8 mouse cellular contexts compared by ENCODE assay signal in genomic region chr3:142948771-142949170, GRCm38 (mm10).
DNase-seq lines count a peak whose midpoint lies in the region; ATAC-seq and TF ChIP-seq lines count a peak whose summit lies in the region.

No protein-coding gene starts in this region.

- H3K9ac ChIP-seq in kidney, embryonic 14.5 days (ENCODE audit: low read depth, low read length): no peak overlapping the region
- H3K9ac ChIP-seq in neural tube, embryonic 11.5 days (ENCODE audit: low read length): no peak overlapping the region

- TF ChIP-seq POLR2A in kidney, adult 2 months (IDR thresholded peaks at IDR 0.05; ENCODE audit: low read depth, low read length): no peak

- peak; percentile 26; the same call in 1 of the 2 replicates for TF ChIP-seq CTCF in kidney, adult 2 months (conservative IDR thresholded peaks at IDR 0.05; ENCODE audit: insufficient read depth, insufficient read length, low read depth, low read length)
- TF ChIP-seq CTCF in left cerebral cortex, adult 2 months (IDR thresholded peaks at IDR 0.05): peak; percentile 92

- H3K4me1 ChIP-seq in kidney, adult 2 months (ENCODE audit: control insufficient read depth, insufficient read depth, low read length): no peaks in the 10 kb centered on the region
- no peaks in the 10 kb centered on the region for H3K4me1 ChIP-seq in kidney, embryonic 14.5 days (ENCODE audit: control insufficient read depth, insufficient read depth, low read length)
- no peaks in the 10 kb centered on the region for H3K4me1 ChIP-seq in neural tube, embryonic 11.5 days (ENCODE audit: control insufficient read depth, insufficient read depth, low read length)

- no peaks in the 10 kb centered on the region for H3K27me3 ChIP-seq in kidney, adult 2 months (replicated peaks; ENCODE audit: control insufficient read depth, insufficient read depth, low read length)
- no peaks in the 10 kb centered on the region for H3K27me3 ChIP-seq in kidney, embryonic 14.5 days (ENCODE audit: control insufficient read depth, insufficient read depth, low read length)
- H3K27me3 ChIP-seq in neural tube, embryonic 11.5 days (ENCODE audit: control insufficient read depth, insufficient read depth, low read length): no peaks in the 10 kb centered on the region

- H3K4me2 ChIP-seq in kidney, embryonic 14.5 days (replicated peaks; ENCODE audit: low read depth, low read length): no peak overlapping the region
- H3K4me2 ChIP-seq in neural tube, embryonic 11.5 days (ENCODE audit: low read depth): no peak overlapping the region

- H3K36me3 ChIP-seq in kidney, adult 2 months (ENCODE audit: control insufficient read depth, insufficient read depth, low read length): no peaks in the 10 kb centered on the region
- H3K36me3 ChIP-seq in kidney, embryonic 14.5 days (ENCODE audit: control insufficient read depth, insufficient read depth, low read length): no peaks in the 10 kb centered on the region
- no peaks in the 10 kb centered on the region for H3K36me3 ChIP-seq in neural tube, embryonic 11.5 days (ENCODE audit: control insufficient read depth, insufficient read depth, low read length)

- intact Hi-C loops in left cerebral cortex, adult 2 months (cut with DNase I): no loop called here

- H3K27ac ChIP-seq in kidney, adult 2 months (ENCODE audit: insufficient read depth, low read depth, low read length): no peak overlapping the region
- H3K27ac ChIP-seq in kidney, embryonic 14.5 days (ENCODE audit: low read depth, low read length): no peak overlapping the region
- no peak overlapping the region for H3K27ac ChIP-seq in left cerebral cortex, adult 2 months
- no peak overlapping the region for H3K27ac ChIP-seq in neural tube, embryonic 11.5 days (ENCODE audit: low read depth, low read length)

- WGBS in kidney, adult 2 months: 31% methylated on average over 7 of the region's 7 CpGs
- WGBS in kidney, embryonic 14.5 days: 34% methylated on average over 7 of the region's 7 CpGs
- 35% methylated on average over 7 of the region's 7 CpGs for WGBS in neural tube, embryonic 11.5 days

- H3K9me3 ChIP-seq in kidney, embryonic 14.5 days (ENCODE audit: control insufficient read depth, low read length): no peaks in the 10 kb centered on the region
- no peaks in the 10 kb centered on the region for H3K9me3 ChIP-seq in neural tube, embryonic 11.5 days (ENCODE audit: control insufficient read depth, low read length)

- H3K4me3 ChIP-seq in kidney, adult 2 months (ENCODE audit: insufficient read depth, low read depth, low read length): no peak overlapping the region
- no peak overlapping the region for H3K4me3 ChIP-seq in kidney, embryonic 14.5 days (ENCODE audit: low read length)
- no peak overlapping the region for H3K4me3 ChIP-seq in left cerebral cortex, adult 2 months
- H3K4me3 ChIP-seq in neural tube, embryonic 11.5 days (ENCODE audit: low read depth, low read length): no peak overlapping the region

- ATAC-seq in kidney, embryonic 14.5 days (ENCODE audit: low FRiP score, low TSS enrichment): no peak
- peak; percentile 78 for ATAC-seq in granulocyte monocyte progenitor cell, adult 5-6 weeks (replicated peaks; ENCODE audit: poor library complexity, severe bottlenecking)
- no peak; the same call in 1 of the 2 replicates for ATAC-seq in neural tube, embryonic 11.5 days (ENCODE audit: insufficient read depth, low FRiP score, low TSS enrichment)

- DNase-seq in kidney, adult 2 months: peak; percentile 69
- peak; percentile 79 for DNase-seq in R1 (ENCODE audit: low read depth, low spot score)
- peak; percentile 45 to 49 for DNase-seq in cerebellum, postnatal 36 days
- DNase-seq in left cerebral cortex, adult 2 months (ENCODE audit: extremely low spot score in 1 of 2, low spot score in 2 of 2): peak; percentile 33 to 54
- peak; percentile 70 for DNase-seq in neural tube, embryonic 11.5 days (ENCODE audit: low spot score)
- peak; percentile 63 for DNase-seq in urinary bladder, postnatal 25 days (ENCODE audit: low spot score)
